Mouse (Mus musculus) MEL (cell line): ENCODE results near the gene Trpm2. TPM values are rescaled to one million over a fixed set of nuclear protein-coding genes. Genes with fewer than 3 reads are reported as not detected.

ENCODE experiments used
- DNase-seq: peaks from one replicate; pipeline ENCODE4 v3.0.0; 2011; ENCODE audit warnings: low read depth, low spot score
- H3K27ac ChIP-seq: 2 replicates; pipeline ENCODE4 v1.5.1; 2012; ENCODE audit warnings: low read depth, mild to moderate bottlenecking, control low read depth, low read length, moderate library complexity; ENCODE audit not compliant: control insufficient read depth
- H3K27me3 ChIP-seq, 2 experiments: fragments of 150-350 bp in 1 of 2; sonication (generic) in 1 of 2; 2 replicates each; pipeline ENCODE4 v1.6.1; 2012; ENCODE audit warnings: low read length in 2 of 2, mild to moderate bottlenecking in 2 of 2, improper control_type of control experiment in 1 of 2, moderate library complexity in 1 of 2; ENCODE audit not compliant: insufficient read depth in 2 of 2, control insufficient read depth in 1 of 2
- H3K36me3 ChIP-seq, 2 experiments: 2 replicates each; pipeline ENCODE4 v1.6.1; 2012 to 2014; ENCODE audit warnings: low read length in 2 of 2, improper control_type of control experiment in 1 of 2, inconsistent platforms in 1 of 2, mild to moderate bottlenecking in 1 of 2; ENCODE audit not compliant: insufficient read depth in 2 of 2, control insufficient read depth in 1 of 2
- H3K4me1 ChIP-seq, 2 experiments: fragments of 150-350 bp in 1 of 2; sonication (generic) in 1 of 2; 2 replicates each; pipeline ENCODE4 v1.6.1; 2012; ENCODE audit warnings: low read length in 2 of 2, improper control_type of control experiment in 1 of 2, mild to moderate bottlenecking in 1 of 2; ENCODE audit not compliant: insufficient read depth in 2 of 2, control insufficient read depth in 1 of 2
- H3K4me3 ChIP-seq, 2 experiments: fragments of 150-350 bp in 1 of 2; sonication (generic) in 1 of 2; 2 replicates each; pipeline ENCODE4 v1.5.1; 2012; ENCODE audit warnings: low read depth in 2 of 2, low read length in 2 of 2, mild to moderate bottlenecking in 2 of 2, moderate library complexity in 2 of 2, control low read depth in 1 of 2, improper control_type of control experiment in 1 of 2; ENCODE audit not compliant: control insufficient read depth in 1 of 2, insufficient read depth in 1 of 2
- H3K79me2 ChIP-seq: 2 replicates; pipeline ENCODE4 v1.6.1; 2012; ENCODE audit warnings: mild to moderate bottlenecking, low read length, moderate library complexity; ENCODE audit not compliant: control insufficient read depth, poor library complexity, insufficient read depth
- H3K9ac ChIP-seq: 2 replicates; pipeline ENCODE4 v1.6.1; 2012; ENCODE audit warnings: low read depth, mild to moderate bottlenecking, control low read depth, low read length, moderate library complexity; ENCODE audit not compliant: control insufficient read depth, poor library complexity, severe bottlenecking
- H3K9me3 ChIP-seq: fragments of 150-350 bp; sonication (generic); replicated peaks from 2 replicates; pipeline ENCODE4 v1.6.1; 2012; ENCODE audit warnings: mild to moderate bottlenecking, low read length, improper control_type of control experiment, moderate library complexity; ENCODE audit not compliant: insufficient read depth
- BHLHE40 ChIP-seq: IDR thresholded peaks from 2 replicates; pipeline ENCODE4 v1.6.1; 2012; ENCODE audit warnings: low read depth, mild to moderate bottlenecking, inconsistent platforms, low read length, improper control_type of control experiment, borderline replicate concordance
- CHD1 ChIP-seq: IDR thresholded peaks from 2 replicates; pipeline ENCODE4 v1.6.1; 2012; ENCODE audit warnings: low read depth, mild to moderate bottlenecking, inconsistent platforms, low read length, improper control_type of control experiment
- CTCF ChIP-seq, 3 experiments: IDR thresholded peaks in 2 of 3; conservative IDR thresholded peaks in 1 of 3; 2 replicates each; pipeline ENCODE4 v1.5.1; 2011 to 2012; ENCODE audit warnings: low read length in 3 of 3, low read depth in 2 of 3, mild to moderate bottlenecking in 2 of 3, improper control_type of control experiment in 1 of 3, inconsistent platforms in 1 of 3, mixed read lengths in 1 of 3, moderate library complexity in 1 of 3; ENCODE audit not compliant: control insufficient read depth in 1 of 3, insufficient read depth in 1 of 3, poor library complexity in 1 of 3, severe bottlenecking in 1 of 3
- ELF1 ChIP-seq: IDR thresholded peaks from 2 replicates; pipeline ENCODE4 v1.6.1; 2014; ENCODE audit warnings: low read depth, mild to moderate bottlenecking, inconsistent platforms, low read length, improper control_type of control experiment, moderate library complexity
- EP300 ChIP-seq, 2 experiments: IDR thresholded peaks; 2 replicates each; pipeline ENCODE4 v1.6.1; 2011; ENCODE audit warnings: improper control_type of control experiment in 2 of 2, low read length in 2 of 2, low read depth in 1 of 2, mild to moderate bottlenecking in 1 of 2
- ETS1 ChIP-seq: IDR thresholded peaks from 2 replicates; pipeline ENCODE4 v1.6.1; 2012; ENCODE audit warnings: low read depth, mild to moderate bottlenecking, inconsistent platforms, low read length, improper control_type of control experiment, moderate library complexity
- GATA1 ChIP-seq: IDR thresholded peaks from 2 replicates; pipeline ENCODE4 v1.6.1; 2011; ENCODE audit warnings: low read depth, low read length, improper control_type of control experiment
- JUND ChIP-seq: IDR thresholded peaks from 2 replicates; pipeline ENCODE4 v1.6.1; 2011; ENCODE audit warnings: low read depth, mild to moderate bottlenecking, improper control_type of control experiment, low read length
- KAT2A ChIP-seq: conservative IDR thresholded peaks from 2 replicates; pipeline ENCODE4 v1.6.1; 2012; ENCODE audit warnings: low read depth, low read length, improper control_type of control experiment, inconsistent platforms
- MAFK ChIP-seq: IDR thresholded peaks from 2 replicates; pipeline ENCODE4 v1.6.1; 2011; ENCODE audit warnings: low read depth, mild to moderate bottlenecking, low read length, improper control_type of control experiment, borderline replicate concordance
- MAX ChIP-seq: IDR thresholded peaks from 2 replicates; pipeline ENCODE4 v1.6.1; 2011; ENCODE audit warnings: low read length, improper control_type of control experiment
- MEF2A ChIP-seq: IDR thresholded peaks from 2 replicates; pipeline ENCODE4 v1.6.1; 2014; ENCODE audit warnings: low read depth, mild to moderate bottlenecking, inconsistent platforms, low read length, improper control_type of control experiment; ENCODE audit not compliant: poor library complexity, insufficient replicate concordance, severe bottlenecking; ENCODE audit errors: extremely low read depth
- MXI1 ChIP-seq: IDR thresholded peaks from 2 replicates; pipeline ENCODE4 v1.6.1; 2011; ENCODE audit warnings: mild to moderate bottlenecking, low read depth, low read length, improper control_type of control experiment
- MYB ChIP-seq: IDR thresholded peaks from 2 replicates; pipeline ENCODE4 v1.6.1; 2011; ENCODE audit warnings: mild to moderate bottlenecking, low read depth, low read length, improper control_type of control experiment
- MYC ChIP-seq: IDR thresholded peaks from 2 replicates; pipeline ENCODE4 v1.6.1; 2011; ENCODE audit warnings: low read depth, mild to moderate bottlenecking, low read length, improper control_type of control experiment, moderate library complexity
- NELFE ChIP-seq: IDR thresholded peaks from 2 replicates; pipeline ENCODE4 v1.6.1; 2011; ENCODE audit warnings: low read depth, low read length, improper control_type of control experiment
- RCOR1 ChIP-seq: IDR thresholded peaks from 2 replicates; pipeline ENCODE4 v1.6.1; 2012; ENCODE audit warnings: low read depth, mild to moderate bottlenecking, inconsistent platforms, low read length, improper control_type of control experiment
- SIN3A ChIP-seq: IDR thresholded peaks from 2 replicates; pipeline ENCODE4 v1.6.1; 2012; ENCODE audit warnings: low read length, improper control_type of control experiment, inconsistent platforms
- SMC3 ChIP-seq: IDR thresholded peaks from 2 replicates; pipeline ENCODE4 v1.6.1; 2011; ENCODE audit warnings: low read depth, low read length, improper control_type of control experiment
- TAL1 ChIP-seq: IDR thresholded peaks from 2 replicates; pipeline ENCODE4 v1.6.1; 2012; ENCODE audit warnings: mild to moderate bottlenecking, inconsistent platforms, low read length, moderate library complexity, mixed read lengths
- UBTF ChIP-seq: IDR thresholded peaks from 2 replicates; pipeline ENCODE4 v1.6.1; 2012; ENCODE audit warnings: low read depth, mild to moderate bottlenecking, inconsistent platforms, low read length, improper control_type of control experiment, moderate library complexity, borderline replicate concordance; ENCODE audit not compliant: insufficient read depth
- USF1 ChIP-seq: IDR thresholded peaks from 2 replicates; pipeline ENCODE4 v1.6.1; 2014; ENCODE audit warnings: low read depth, mild to moderate bottlenecking, inconsistent platforms, low read length, improper control_type of control experiment, moderate library complexity
- ZC3H11A ChIP-seq: IDR thresholded peaks from 2 replicates; pipeline ENCODE4 v1.6.1; 2012; ENCODE audit warnings: low read depth, mild to moderate bottlenecking, inconsistent platforms, low read length, improper control_type of control experiment
- polyA plus RNA-seq, 2 experiments: library from polyadenylated mRNA; stranded (reverse) in 1 of 2; unstranded in 1 of 2; fragments of >175 nt in 1 of 2; fragments of >200 nt in 1 of 2; gene quantifications; 2 replicates each; pipeline versions ENCODE4 v1.2.1 to v1.2.4; 2012; ENCODE audit warnings: low replicate concordance in 2 of 2, low read depth in 1 of 2; ENCODE audit not compliant: insufficient read length in 2 of 2, insufficient read depth in 1 of 2, missing spikeins in 1 of 2
- total RNA-seq: library from RNA; depleted of rRNA; stranded (reverse); fragments of 300-350 nt; gene quantifications from 2 replicates; pipeline ENCODE4 v1.2.3, GENCODE M21; 2012; rRNA removed

Trpm2 gene
- total and polyA plus RNA-seq, 3 experiments, result 7.8 to 18.5 TPM; not detected in 1

DNA sequence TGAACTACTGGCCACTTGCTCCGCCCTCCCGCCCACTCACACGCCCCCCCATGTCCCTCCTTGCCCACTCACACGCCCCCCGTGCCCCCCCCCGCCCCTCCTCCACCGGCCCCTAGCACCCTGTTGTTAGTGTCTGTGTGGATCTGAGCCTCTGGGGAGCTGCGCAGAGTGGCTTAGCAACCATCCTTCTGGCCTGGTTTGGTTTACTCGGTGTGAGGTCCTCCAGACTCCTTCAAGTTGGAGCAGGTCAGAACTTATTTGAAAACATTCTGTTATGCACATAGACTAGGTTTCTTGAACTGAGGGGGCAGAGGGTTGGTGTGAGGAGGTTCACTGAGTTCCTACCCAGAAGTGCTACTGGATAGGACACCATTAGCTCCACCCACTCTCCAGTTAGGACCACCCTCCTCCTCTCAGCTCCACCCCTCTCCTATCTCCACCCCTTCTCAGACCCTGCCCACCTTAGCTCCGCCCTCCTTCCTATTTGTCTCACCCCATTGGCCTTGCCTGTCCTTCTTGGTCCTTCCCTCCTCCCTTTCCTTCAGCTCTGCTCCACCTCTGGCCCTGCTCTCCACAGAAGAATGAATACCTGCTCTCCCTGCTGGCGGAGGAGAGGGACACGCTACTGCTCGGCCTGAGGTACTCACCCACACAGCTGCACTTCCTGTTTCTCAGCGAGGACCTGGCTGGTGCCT, 106.1 kb downstream of the Trpm2 start (continued):
- no peak for TF ChIP-seq EP300 (IDR thresholded peaks at IDR 0.05; ENCODE audit: low read depth in 1 of 2, low read length in 2 of 2)
- no peak for TF ChIP-seq ZC3H11A
- TF ChIP-seq SMC3, result peak; percentile 25; the same call in 1 of the 2 replicates
- peak; percentile 68 for TF ChIP-seq ELF1
- TF ChIP-seq RCOR1, result no peak
- TF ChIP-seq NELFE, result peak; percentile 46; the same call in 1 of the 2 replicates
- TF ChIP-seq ETS1, result no peak
- TF ChIP-seq MEF2A, result no peak
- TF ChIP-seq TAL1, result no peak
- peak; percentile 57; the same call in 1 of the 2 replicates for TF ChIP-seq SIN3A
- no peak for TF ChIP-seq BHLHE40
- no peak for TF ChIP-seq MYC
- no peak for TF ChIP-seq CHD1
- no peak for TF ChIP-seq MAFK
- no peak for TF ChIP-seq UBTF
- TF ChIP-seq KAT2A, result no peak
- TF ChIP-seq CTCF (IDR thresholded peaks at IDR 0.05 in 2 of 3, conservative IDR thresholded peaks at IDR 0.05 in 1 of 3; ENCODE audit: control insufficient read depth in 1 of 3, insufficient read depth in 1 of 3, low read depth in 2 of 3, low read length in 3 of 3, poor library complexity in 1 of 3, severe bottlenecking in 1 of 3), result peak in 1 of 3 experiments; percentile 20; a peak in 1 of 6 replicates
- peak; percentile 62 for TF ChIP-seq MXI1
- no peak for TF ChIP-seq USF1
- TF ChIP-seq MYB, result no peak
- no peak for TF ChIP-seq GATA1

GRCm38 (mm10) chr10:77861675-77862074, 108.7 kb downstream of the Trpm2 start, which contains the start of gene Gm3285:
Gene Gm3285, plus strand, starts transcription at chr10:77861975.
- Histone ChIP-seq H3K9me3 (no peaks in the 10 kb centered on the region), H3K27ac (no peak within 1 kb of the TSS), H3K4me1 (peaks cover 0 to 6% of the 10 kb centered on the region in 2 experiments; a peak in 1 of 4 replicates), H3K4me3 (no peak within 1 kb of the TSS), H3K27me3 (peaks cover 0 to 5% of the 10 kb centered on the region in 2 experiments; a peak in 1 of 4 replicates)
- DNase-seq, result no peak
- TF ChIP-seq NELFE (no peak), MAX (no peak), JUND (no peak), MXI1 (no peak)
- TF ChIP-seq, all 39 proteins: peak for 0
- Histone ChIP-seq H3K36me3 (no peaks in the 10 kb centered on the region), H3K79me2 (no peaks in the 10 kb centered on the region), H3K9ac (no peak within 1 kb of the TSS)

Other genes with a start within 250 kb of the Trpm2 start
- gene Krtap12-1, start 250.0 kb downstream of the Trpm2 start, total RNA-seq, result not detected in 2 replicates
- gene Krtap12-1, start 250.0 kb downstream of the Trpm2 start, polyA plus RNA-seq, result not detected
- gene Gm10100, start 244.1 kb downstream of the Trpm2 start, total RNA-seq, result not detected in 2 replicates
- not detected for gene Gm10100, start 244.1 kb downstream of the Trpm2 start, polyA plus RNA-seq
- not detected in 2 replicates for gene Gm18596, start 227.9 kb downstream of the Trpm2 start, total RNA-seq
- gene Gm18596, start 227.9 kb downstream of the Trpm2 start, polyA plus RNA-seq, result not detected
- gene Gm9736, start 219.2 kb downstream of the Trpm2 start, total RNA-seq, result not detected in 2 replicates
- not detected for gene Gm9736, start 219.2 kb downstream of the Trpm2 start, polyA plus RNA-seq
- not detected in 2 replicates for gene Gm3233, start 210.9 kb downstream of the Trpm2 start, total RNA-seq
- gene Gm3233, start 210.9 kb downstream of the Trpm2 start, polyA plus RNA-seq, result not detected
- gene Gm3238, start 199.2 kb downstream of the Trpm2 start, total RNA-seq, result not detected in 2 replicates
- gene Gm3238, start 199.2 kb downstream of the Trpm2 start, polyA plus RNA-seq, result not detected
- not detected in 2 replicates for gene Gm7138, start 193.6 kb downstream of the Trpm2 start, total RNA-seq
- gene Gm7138, start 193.6 kb downstream of the Trpm2 start, polyA plus RNA-seq, result not detected
- gene Gm3250, start 188.0 kb downstream of the Trpm2 start, total RNA-seq, result not detected in 2 replicates
- gene Gm3250, start 188.0 kb downstream of the Trpm2 start, polyA plus RNA-seq, result not detected
- not detected in 2 replicates for gene Gm7137, start 182.4 kb downstream of the Trpm2 start, total RNA-seq
- gene Gm7137, start 182.4 kb downstream of the Trpm2 start, polyA plus RNA-seq, result not detected
- not detected in 2 replicates for gene Gm9639, start 175.5 kb downstream of the Trpm2 start, total RNA-seq
- gene Gm9639, start 175.5 kb downstream of the Trpm2 start, polyA plus RNA-seq, result not detected
- gene Gm19668, start 171.4 kb downstream of the Trpm2 start, total RNA-seq, result not detected in 2 replicates
- not detected for gene Gm19668, start 171.4 kb downstream of the Trpm2 start, polyA plus RNA-seq
- gene Gm9507, start 158.7 kb downstream of the Trpm2 start, total RNA-seq, result not detected in 2 replicates
- gene Gm9507, start 158.7 kb downstream of the Trpm2 start, polyA plus RNA-seq, result not detected
- not detected in 2 replicates for gene Gm2696, start 155.9 kb downstream of the Trpm2 start, total RNA-seq
- gene Gm2696, start 155.9 kb downstream of the Trpm2 start, polyA plus RNA-seq, result not detected
- gene Krtap10-4, start 143.5 kb downstream of the Trpm2 start, total RNA-seq, result not detected in 2 replicates
- not detected for gene Krtap10-4, start 143.5 kb downstream of the Trpm2 start, polyA plus RNA-seq
- not detected in 2 replicates for gene Krtap10-10, start 134.6 kb downstream of the Trpm2 start, total RNA-seq
- gene Krtap10-10, start 134.6 kb downstream of the Trpm2 start, polyA plus RNA-seq, result not detected
- gene Gm36176, start 123.8 kb downstream of the Trpm2 start, total RNA-seq, result not detected in 2 replicates
- gene Gm36176, start 123.8 kb downstream of the Trpm2 start, polyA plus RNA-seq, result not detected
- not detected in 2 replicates for gene Gm10318, start 117.7 kb downstream of the Trpm2 start, total RNA-seq
- not detected for gene Gm10318, start 117.7 kb downstream of the Trpm2 start, polyA plus RNA-seq
- not detected in 2 replicates for gene Gm3285, start 108.6 kb downstream of the Trpm2 start, total RNA-seq
- not detected for gene Gm3285, start 108.6 kb downstream of the Trpm2 start, polyA plus RNA-seq
- 0.10 and 0.15 TPM in 2 replicates for gene Lrrc3, start 68.0 kb downstream of the Trpm2 start, total RNA-seq
- under 1 TPM in 1 of 2 experiments, not detected in 1; 0.74 TPM for gene Lrrc3, start 68.0 kb downstream of the Trpm2 start, polyA plus RNA-seq
- 9.3 and 10.7 TPM in 2 replicates for gene 1810043G02Rik, start 8.0 kb upstream of the Trpm2 start, total RNA-seq
- gene 1810043G02Rik, start 8.0 kb upstream of the Trpm2 start, polyA plus RNA-seq, result 10 to 100 TPM in 1 of 2 experiments, not detected in 1; 15.6 TPM
- 84.8 and 165 TPM in 2 replicates for gene Pfkl, start 39.5 kb upstream of the Trpm2 start, total RNA-seq
- gene Pfkl, start 39.5 kb upstream of the Trpm2 start, polyA plus RNA-seq, result 100 to 1,000 TPM in 1 of 2 experiments, not detected in 1; 267 TPM
- not detected in 2 replicates for gene Dnmt3l, start 71.4 kb upstream of the Trpm2 start, total RNA-seq
- not detected for gene Dnmt3l, start 71.4 kb upstream of the Trpm2 start, polyA plus RNA-seq
- gene Aire, start 73.0 kb upstream of the Trpm2 start, total RNA-seq, result not detected in 2 replicates
- gene Aire, start 73.0 kb upstream of the Trpm2 start, polyA plus RNA-seq, result under 1 TPM in 1 of 2 experiments, not detected in 1; 0.17 TPM
- not detected in 2 replicates for gene Icosl, start 98.7 kb upstream of the Trpm2 start, total RNA-seq
- not detected for gene Icosl, start 98.7 kb upstream of the Trpm2 start, polyA plus RNA-seq
- 44.8 and 50.6 TPM in 2 replicates for gene D10Jhu81e, start 199.2 kb upstream of the Trpm2 start, total RNA-seq
- gene D10Jhu81e, start 199.2 kb upstream of the Trpm2 start, polyA plus RNA-seq, result 10 to 100 TPM in 1 of 2 experiments, not detected in 1; 57.4 TPM
- 73.8 and 91.5 TPM in 2 replicates for gene Pwp2, start 214.6 kb upstream of the Trpm2 start, total RNA-seq
- gene Pwp2, start 214.6 kb upstream of the Trpm2 start, polyA plus RNA-seq, result 10 to 100 TPM; 49.6 to 62.4 TPM